Mouse (Mus musculus) forebrain, embryonic 11.5 days (tissue): Measurements from ENCODE around the gene Klf16. TPM values are rescaled to one million over a fixed set of nuclear protein-coding genes. Genes with fewer than 3 reads are reported as not detected.

Experiments used
- ATAC-seq: fragments of 200-750 bp; cut with Nextera tagmentation; replicated peaks from 2 replicates; pipeline ENCODE4 v1.8.0; 2017; ENCODE audit warnings: moderate TSS enrichment; ENCODE audit not compliant: low FRiP score
- DNase-seq: peaks from one replicate; pipeline ENCODE4 v3.0.0-alpha.2; 2017; ENCODE audit warnings: low spot score
- H3K27ac ChIP-seq: fragments of 300-500 bp; sonication (generic); 2 replicates; pipeline ENCODE4 v1.5.1; 2014; ENCODE audit warnings: low read depth, low read length
- H3K27me3 ChIP-seq: fragments of 300-500 bp; sonication (generic); 2 replicates; pipeline ENCODE4 v1.6.1; 2014; ENCODE audit warnings: mild to moderate bottlenecking, low read length, mixed read lengths; ENCODE audit not compliant: control insufficient read depth, insufficient read depth
- H3K36me3 ChIP-seq: fragments of 300-500 bp; sonication (generic); 2 replicates; pipeline ENCODE4 v1.6.1; 2014; ENCODE audit warnings: mild to moderate bottlenecking, low read length, moderate library complexity, mixed read lengths; ENCODE audit not compliant: control insufficient read depth, insufficient read depth
- H3K4me1 ChIP-seq: fragments of 300-500 bp; sonication (generic); replicated peaks from 2 replicates; pipeline ENCODE4 v1.6.1; 2014; ENCODE audit warnings: low read length, mixed read lengths; ENCODE audit not compliant: control insufficient read depth, insufficient read depth
- H3K4me2 ChIP-seq: fragments of 300-500 bp; sonication (generic); 2 replicates; pipeline ENCODE4 v1.6.1; 2014; ENCODE audit warnings: low read depth, mild to moderate bottlenecking, low read length, moderate library complexity, mixed read lengths; ENCODE audit not compliant: severe bottlenecking
- H3K4me3 ChIP-seq: fragments of 300-500 bp; sonication (generic); 2 replicates; pipeline ENCODE4 v1.5.1; 2014; ENCODE audit warnings: low read depth, low read length
- H3K9ac ChIP-seq: fragments of 300-500 bp; sonication (generic); 2 replicates; pipeline ENCODE4 v1.6.1; 2014; ENCODE audit warnings: low read length
- H3K9me3 ChIP-seq: fragments of 300-500 bp; sonication (generic); 2 replicates; pipeline ENCODE4 v1.6.1; 2016; ENCODE audit warnings: low read length, mixed read lengths; ENCODE audit not compliant: control insufficient read depth
- WGBS: fragments of 180-500 bp; shearing (Covaris S2); extraction: QIAGEN DNeasy Blood & Tissue Kit; methylation state at CpG from one replicate; pipeline ENCODE4 v1.1.7; 2014; 5-methylcytosine and 5-hydroxymethylcytosine counted together
- polyA plus RNA-seq: library from polyadenylated mRNA; unstranded; fragments of >200 nt; fragmentation: Nextera tagmentation; extraction: Ambion mirVana; gene quantifications from 2 replicates; pipeline ENCODE4 v1.2.1, GENCODE M21; 2014

The Klf16 gene
- polyA plus RNA-seq, 1 experiment from 2014 or later = 5.9 TPM

DNA sequence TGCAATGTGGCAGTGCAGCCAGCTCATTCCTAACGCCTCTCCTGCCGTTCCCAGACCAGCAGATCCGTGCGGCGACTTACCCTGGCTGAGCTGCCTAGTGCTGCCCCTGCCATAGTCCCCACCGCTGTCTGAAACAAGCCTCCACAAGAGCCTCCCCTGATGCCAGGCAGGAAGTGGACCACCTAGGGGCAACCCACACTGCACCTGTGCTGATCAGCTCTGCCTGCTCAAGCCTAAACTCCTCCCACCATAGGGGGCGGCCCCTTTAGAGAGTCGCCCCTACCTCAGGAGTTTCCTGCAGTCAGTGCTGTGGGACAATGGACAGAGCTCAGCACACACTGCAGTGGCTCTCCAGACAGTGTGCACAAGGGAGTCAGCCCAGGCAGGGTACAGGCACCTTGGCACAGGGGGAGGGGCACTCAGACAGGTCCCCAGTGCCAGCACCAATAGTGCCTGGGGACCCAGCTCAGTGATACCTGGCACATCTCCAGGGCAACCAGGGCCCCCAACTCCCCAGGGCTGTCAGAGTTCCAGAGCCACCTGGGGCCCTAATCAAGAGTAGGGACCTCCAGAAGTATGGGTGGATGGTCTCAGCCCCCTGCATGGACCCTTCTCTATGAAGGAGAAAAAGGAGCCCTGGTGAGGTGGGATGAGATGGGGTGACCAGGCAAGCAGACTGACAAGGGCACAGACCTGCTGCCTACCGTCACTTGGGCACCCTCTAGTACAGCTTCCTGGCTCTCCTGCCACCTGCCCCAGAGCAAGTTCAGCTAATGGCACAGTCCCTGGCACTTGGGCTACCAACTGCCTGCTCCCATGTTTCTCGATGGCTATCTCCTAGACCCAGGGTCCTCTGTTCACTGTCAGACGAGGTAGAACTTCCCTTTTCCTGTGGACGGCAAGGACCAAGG is 7.8 kb upstream of the Klf16 start:
- DNase-seq (no peak), ATAC-seq (no peak)
- no peak overlapping the region for H3K9ac ChIP-seq
- H3K4me1 ChIP-seq = peaks cover 14% of the 10 kb centered on the region
- no peak overlapping the region for H3K4me3 ChIP-seq
- no peak overlapping the region for H3K27ac ChIP-seq
- no peak overlapping the region for H3K4me2 ChIP-seq
- H3K27me3 ChIP-seq = no peaks in the 10 kb centered on the region
- WGBS = 74% methylated on average over 12 of the region's 12 CpGs
- no peaks in the 10 kb centered on the region; the same call in 1 of the 2 replicates for H3K36me3 ChIP-seq
- H3K9me3 ChIP-seq = no peaks in the 10 kb centered on the region

DNA sequence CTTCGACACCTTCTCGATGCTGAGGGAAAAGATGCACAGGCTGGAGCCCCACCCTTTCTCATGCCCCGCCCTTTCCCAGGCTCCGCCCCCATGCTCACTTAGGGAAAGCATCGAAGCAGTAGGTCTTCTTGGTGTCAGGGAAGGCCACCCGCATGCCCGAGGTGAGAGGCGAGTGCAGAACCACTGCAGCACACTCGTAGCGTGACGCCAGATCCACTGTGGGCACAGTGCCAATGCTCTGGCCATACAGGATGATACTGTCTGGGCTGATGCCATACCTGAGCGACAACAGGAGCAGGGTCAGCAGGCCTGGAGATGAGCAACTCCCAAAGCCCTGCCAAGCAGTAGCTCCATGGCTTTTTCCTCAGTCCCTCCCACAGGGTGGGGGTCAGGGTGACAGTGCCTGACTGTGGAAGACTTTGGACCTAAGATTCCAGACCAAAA is 6.9 kb upstream of the Klf16 start:
- Histone ChIP-seq H3K27ac (no peak overlapping the region), H3K4me1 (peaks cover 9% of the 10 kb centered on the region), H3K36me3 (no peaks in the 10 kb centered on the region; the same call in 1 of the 2 replicates), H3K9ac (no peak overlapping the region), H3K27me3 (no peaks in the 10 kb centered on the region), H3K4me3 (no peak overlapping the region), H3K9me3 (no peaks in the 10 kb centered on the region), H3K4me2 (no peak overlapping the region)
- no peak for ATAC-seq
- 71% methylated on average over 12 of the region's 12 CpGs for WGBS
- DNase-seq = peak; percentile 53

DNA sequence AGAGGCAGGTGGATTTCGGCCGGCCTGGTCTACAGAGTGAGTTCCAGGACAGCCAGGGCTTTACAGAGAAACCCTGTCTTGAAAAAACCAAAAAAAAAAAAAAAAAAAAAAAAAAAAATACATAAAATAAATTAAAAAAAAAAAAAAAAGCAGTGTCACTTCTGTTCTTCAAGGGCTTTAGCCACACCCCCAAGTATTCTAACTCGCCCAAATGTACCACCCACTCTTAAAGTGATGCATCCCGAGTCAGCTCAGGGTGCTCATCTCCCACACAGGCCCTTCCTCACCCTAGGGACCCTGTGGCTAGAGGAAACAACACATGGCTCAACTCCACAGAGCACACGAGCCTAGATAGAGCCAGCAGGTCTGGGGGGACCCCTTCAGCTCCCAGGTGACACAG is 5.9 kb upstream of the Klf16 start:
- Histone ChIP-seq H3K4me3 (no peak overlapping the region), H3K4me1 (peaks cover 4% of the 10 kb centered on the region; the same call in 1 of the 2 replicates), H3K36me3 (no peaks in the 10 kb centered on the region; the same call in 1 of the 2 replicates), H3K27me3 (no peaks in the 10 kb centered on the region), H3K27ac (no peak overlapping the region), H3K4me2 (no peak overlapping the region), H3K9me3 (no peaks in the 10 kb centered on the region), H3K9ac (no peak overlapping the region)
- DNase-seq (no peak), ATAC-seq (no peak; the same call in 1 of the 2 replicates)
- 87% methylated on average over 5 of the region's 5 CpGs for WGBS

DNA sequence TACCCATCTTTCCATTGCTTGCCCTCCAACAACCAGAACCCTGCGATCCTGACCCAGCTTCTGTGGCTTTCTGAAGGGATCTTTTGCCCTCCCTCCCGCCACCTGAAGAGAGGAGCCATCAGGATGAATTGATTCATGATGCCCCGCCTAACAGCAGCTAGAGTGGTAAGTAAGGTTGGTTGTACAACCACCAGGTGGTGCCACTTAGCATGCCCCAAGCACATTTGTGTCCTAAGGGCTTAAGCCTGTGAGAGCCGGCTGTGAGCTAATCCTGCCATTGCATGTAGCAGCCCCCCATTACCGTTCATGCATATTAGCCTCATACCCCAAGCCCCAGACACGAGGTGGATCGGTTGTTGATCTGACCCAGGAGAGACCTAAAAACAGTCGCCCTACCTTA is 1.8 kb upstream of the Klf16 start:
- WGBS = 10% methylated on average over 8 of the region's 8 CpGs

DNA sequence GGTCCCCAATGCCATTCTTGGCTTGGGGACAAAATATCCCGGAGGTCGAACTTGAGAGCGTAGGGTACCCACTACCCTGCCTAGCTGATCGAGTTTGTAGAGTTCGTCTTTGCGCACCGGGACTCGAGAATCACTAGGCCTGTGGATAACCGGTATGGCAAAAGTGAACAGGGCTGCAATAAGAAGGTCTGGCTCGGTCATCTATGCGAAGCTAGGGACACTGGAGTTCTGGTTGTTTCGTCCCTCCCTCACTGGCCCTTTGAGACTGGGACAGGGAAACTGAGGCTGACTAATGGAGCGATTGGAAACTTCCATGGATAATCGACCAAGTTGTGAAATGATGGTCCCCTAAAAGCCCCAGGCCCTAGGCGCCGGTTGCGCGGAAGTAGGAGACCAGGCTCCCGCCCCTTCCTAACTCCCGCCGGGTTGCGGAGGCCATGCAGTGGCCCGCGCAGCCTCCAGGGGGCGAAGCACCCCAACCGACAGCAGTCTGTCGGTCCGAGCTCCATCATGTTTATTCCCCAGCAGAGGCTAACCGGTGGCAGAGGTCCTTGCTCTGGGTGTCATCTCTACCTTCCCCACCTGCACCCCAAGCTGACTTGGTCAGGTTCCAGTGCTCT is 1.1 kb upstream of the Klf16 start:
- H3K4me3 ChIP-seq = peak overlapping the region; percentile 72
- H3K27me3 ChIP-seq = no peaks in the 10 kb centered on the region
- DNase-seq (peak; percentile 91), ATAC-seq (peak; percentile 34)
- under 1% methylated on average over 29 of the region's 29 CpGs for WGBS
- H3K9me3 ChIP-seq = no peaks in the 10 kb centered on the region
- H3K9ac ChIP-seq = peak overlapping the region; percentile 73
- peak overlapping the region; percentile 77 for H3K27ac ChIP-seq
- H3K36me3 ChIP-seq = no peaks in the 10 kb centered on the region
- H3K4me1 ChIP-seq = peaks cover 14% of the 10 kb centered on the region; the same call in 1 of the 2 replicates
- peak overlapping the region; percentile 94 for H3K4me2 ChIP-seq

More for the DNA sequence above, 1.8 kb upstream of the Klf16 start:
- Histone ChIP-seq H3K4me3 (no peak overlapping the region), H3K9me3 (no peaks in the 10 kb centered on the region), H3K27ac (no peak overlapping the region), H3K27me3 (no peaks in the 10 kb centered on the region), H3K36me3 (no peaks in the 10 kb centered on the region), H3K4me1 (peaks cover 11% of the 10 kb centered on the region; the same call in 1 of the 2 replicates), H3K9ac (no peak overlapping the region), H3K4me2 (no peak overlapping the region)
- no peak for ATAC-seq
- DNase-seq = peak; percentile 74

DNA sequence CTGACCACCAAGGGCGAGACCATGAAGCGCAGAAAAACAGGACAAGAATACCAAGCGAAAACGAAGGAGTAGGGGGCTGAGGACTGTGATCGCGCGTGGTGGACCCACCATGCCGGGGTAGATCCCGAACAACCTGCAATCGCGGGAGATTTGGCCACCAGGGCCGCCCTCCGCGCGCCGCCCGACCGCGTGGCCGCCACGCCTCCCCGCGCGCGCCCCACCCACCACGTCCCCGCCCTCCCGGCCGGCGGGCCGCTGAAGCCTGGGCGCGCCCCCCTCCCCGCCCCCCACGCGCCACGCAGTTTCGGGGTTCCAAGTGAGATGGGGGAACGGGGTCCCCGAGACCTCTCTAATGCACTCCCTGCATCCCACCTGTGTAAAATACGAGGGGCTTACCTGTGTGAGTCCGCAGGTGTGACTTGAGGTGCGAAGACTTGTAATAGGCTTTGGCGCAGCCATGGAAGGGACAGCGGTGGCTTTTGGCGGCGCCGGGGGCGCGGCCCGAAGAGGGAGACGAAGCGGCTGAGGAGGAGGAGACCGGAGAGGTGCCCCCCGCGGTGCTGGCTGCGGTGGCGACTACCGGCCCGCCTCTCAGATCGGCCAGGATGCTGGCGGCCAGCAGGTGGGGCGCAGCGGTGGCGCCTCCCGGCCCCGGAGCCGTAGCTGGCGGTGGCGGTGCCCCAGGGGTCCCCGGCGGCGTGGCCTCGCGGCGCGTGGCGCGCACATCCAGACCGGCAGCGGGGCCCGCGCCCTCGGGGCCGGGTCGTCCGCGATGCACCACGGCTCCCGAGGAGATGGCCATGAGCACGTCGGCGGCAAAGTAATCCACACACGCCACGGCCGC is 548 bp downstream of the Klf16 start:
- Histone ChIP-seq H3K4me3 (peak overlapping the region; percentile 72), H3K27me3 (no peaks in the 10 kb centered on the region), H3K36me3 (no peaks in the 10 kb centered on the region), H3K27ac (peak overlapping the region; percentile 77), H3K4me2 (peak overlapping the region; percentile 94), H3K9me3 (no peaks in the 10 kb centered on the region), H3K4me1 (peaks cover 14% of the 10 kb centered on the region; the same call in 1 of the 2 replicates), H3K9ac (peak overlapping the region; percentile 73)
- under 1% methylated on average over 83 of the region's 96 CpGs for WGBS
- DNase-seq (peak; percentile 84), ATAC-seq (peak; percentile 13; the same call in 1 of the 2 replicates)

DNA sequence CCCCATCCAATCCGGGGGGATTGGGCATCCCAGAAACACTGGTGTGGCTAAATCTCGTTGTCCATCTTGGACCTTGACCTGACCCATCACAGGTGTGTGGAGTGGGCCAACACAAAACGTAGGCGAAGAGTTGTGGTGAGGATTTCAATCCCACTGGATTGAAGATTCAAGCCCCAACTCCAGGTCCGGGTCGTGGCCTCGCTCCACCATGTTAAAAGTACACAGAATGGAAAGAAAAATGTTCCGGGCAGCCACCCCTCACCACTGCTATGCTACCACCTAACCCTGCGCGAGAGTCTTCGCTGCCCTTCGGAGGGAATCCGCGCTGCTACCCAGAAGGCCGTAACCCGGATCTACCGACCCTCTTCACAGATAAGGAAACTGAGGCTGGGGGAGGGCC is 1.2 kb downstream of the Klf16 start:
- H3K9ac ChIP-seq = peak overlapping the region; percentile 73
- 20% methylated on average over 17 of the region's 17 CpGs for WGBS
- H3K27ac ChIP-seq = no peak overlapping the region
- no peaks in the 10 kb centered on the region for H3K9me3 ChIP-seq
- no peaks in the 10 kb centered on the region for H3K27me3 ChIP-seq
- H3K4me3 ChIP-seq = peak overlapping the region; percentile 72
- H3K4me1 ChIP-seq = peaks cover 21% of the 10 kb centered on the region
- H3K36me3 ChIP-seq = no peaks in the 10 kb centered on the region
- peak; percentile 50 for DNase-seq
- no peak for ATAC-seq
- H3K4me2 ChIP-seq = peak overlapping the region; percentile 94

DNA sequence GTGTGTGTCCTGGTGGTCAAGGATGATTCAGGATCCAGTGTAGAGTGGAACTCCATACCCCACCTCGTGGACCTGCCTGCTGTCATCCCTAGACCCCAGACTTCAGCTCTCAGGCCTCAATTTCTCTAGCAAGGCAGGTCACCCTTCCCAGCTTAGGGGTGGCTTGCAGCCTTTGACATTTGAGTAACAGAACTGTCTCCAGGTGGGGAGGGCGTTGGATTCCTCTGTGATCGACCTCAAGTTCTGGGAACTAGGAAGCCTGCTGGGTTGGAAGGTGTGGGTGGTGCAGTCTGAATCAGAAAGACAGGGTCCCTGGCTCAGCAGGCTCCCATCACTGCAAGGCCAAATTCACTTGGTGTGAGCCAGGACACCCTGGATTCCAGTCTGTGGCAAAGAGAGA is 2.2 kb downstream of the Klf16 start:
- H3K27ac ChIP-seq = no peak overlapping the region
- 82% methylated on average over 3 of the region's 3 CpGs for WGBS

More for the DNA sequence above, 2.2 kb downstream of the Klf16 start:
- Histone ChIP-seq H3K9me3 (no peaks in the 10 kb centered on the region), H3K9ac (no peak overlapping the region), H3K4me1 (peaks cover 25% of the 10 kb centered on the region), H3K36me3 (no peaks in the 10 kb centered on the region), H3K27me3 (no peaks in the 10 kb centered on the region), H3K4me3 (no peak overlapping the region), H3K4me2 (no peak overlapping the region)
- DNase-seq (no peak), ATAC-seq (no peak)
